Mouse (Mus musculus) kidney, postnatal 25 days (tissue): ENCODE results near the gene Ifi47.
"Not testable (repeated sequence)": the region's sequence is repeated elsewhere in the genome, so short reads cannot be mapped to it uniquely, and the experiment has no call there.

ENCODE experiments used
- DNase-seq, 2 experiments: peaks; one replicate each; pipeline ENCODE4 v3.0.0; 2021; ENCODE audit warnings: mixed read lengths in 2 of 2

Gene Ifi47

DNA sequence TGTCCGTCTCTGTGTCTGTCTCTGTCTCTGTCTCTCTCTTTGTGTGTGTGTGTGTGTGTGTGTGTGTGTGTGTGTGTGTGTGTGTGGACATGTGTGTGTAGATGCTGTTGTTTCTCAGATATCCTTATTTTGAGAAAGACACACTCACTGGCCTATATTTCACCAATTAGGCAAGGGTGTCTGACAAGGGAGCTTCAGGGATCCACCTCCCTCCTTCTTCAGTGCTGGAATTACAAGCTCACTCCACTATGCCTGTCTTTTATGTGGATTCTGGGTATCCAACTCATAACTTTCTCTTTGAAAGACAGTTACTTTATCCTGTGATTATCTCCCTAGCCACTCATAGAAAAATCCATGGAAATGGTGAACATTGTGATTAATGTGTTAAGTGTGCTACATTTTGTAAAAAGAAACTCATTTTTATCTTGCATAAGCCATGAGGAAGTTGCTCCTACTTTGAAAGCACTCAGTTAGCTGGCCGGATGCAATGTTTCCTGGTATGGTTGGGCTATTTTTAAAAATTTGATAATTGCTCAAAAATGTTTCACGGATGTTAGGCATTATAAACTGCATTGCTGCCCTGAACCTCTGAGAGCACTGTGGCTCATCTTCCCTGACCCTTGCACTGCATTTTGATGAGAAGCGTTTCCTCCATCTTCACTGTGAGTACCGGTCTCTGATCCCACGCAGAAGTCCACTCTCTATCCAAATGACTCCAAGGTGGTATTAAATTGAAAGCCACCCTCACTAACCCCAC is at the start of gene Ifi47:
Gene Ifi47, plus strand, starts transcription at position 587 of the 757 bp plus-strand sequence.
- peak; percentile 37 to 56 for DNase-seq

DNA sequence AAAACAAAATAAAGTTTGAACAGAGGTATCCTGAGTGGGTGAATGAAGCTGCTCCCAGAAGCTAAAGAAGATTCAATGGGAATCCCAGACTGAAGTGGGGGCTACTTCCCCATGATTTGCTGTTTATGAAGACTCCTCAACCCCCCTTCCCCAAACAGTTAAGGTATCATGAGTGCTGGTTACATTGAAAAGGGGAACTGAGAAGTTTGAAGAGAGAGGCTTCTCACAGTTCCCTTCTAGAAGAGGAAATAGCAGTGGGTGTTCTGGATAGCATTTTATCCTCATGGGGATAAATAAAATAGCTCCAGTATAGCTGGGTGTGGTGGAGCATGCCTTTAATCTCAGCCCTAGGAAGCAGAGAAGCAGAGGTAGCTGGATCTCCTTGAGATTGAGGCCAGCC is 26.3 kb upstream of the Ifi47 start:
- not testable (repeated sequence) for DNase-seq

DNA sequence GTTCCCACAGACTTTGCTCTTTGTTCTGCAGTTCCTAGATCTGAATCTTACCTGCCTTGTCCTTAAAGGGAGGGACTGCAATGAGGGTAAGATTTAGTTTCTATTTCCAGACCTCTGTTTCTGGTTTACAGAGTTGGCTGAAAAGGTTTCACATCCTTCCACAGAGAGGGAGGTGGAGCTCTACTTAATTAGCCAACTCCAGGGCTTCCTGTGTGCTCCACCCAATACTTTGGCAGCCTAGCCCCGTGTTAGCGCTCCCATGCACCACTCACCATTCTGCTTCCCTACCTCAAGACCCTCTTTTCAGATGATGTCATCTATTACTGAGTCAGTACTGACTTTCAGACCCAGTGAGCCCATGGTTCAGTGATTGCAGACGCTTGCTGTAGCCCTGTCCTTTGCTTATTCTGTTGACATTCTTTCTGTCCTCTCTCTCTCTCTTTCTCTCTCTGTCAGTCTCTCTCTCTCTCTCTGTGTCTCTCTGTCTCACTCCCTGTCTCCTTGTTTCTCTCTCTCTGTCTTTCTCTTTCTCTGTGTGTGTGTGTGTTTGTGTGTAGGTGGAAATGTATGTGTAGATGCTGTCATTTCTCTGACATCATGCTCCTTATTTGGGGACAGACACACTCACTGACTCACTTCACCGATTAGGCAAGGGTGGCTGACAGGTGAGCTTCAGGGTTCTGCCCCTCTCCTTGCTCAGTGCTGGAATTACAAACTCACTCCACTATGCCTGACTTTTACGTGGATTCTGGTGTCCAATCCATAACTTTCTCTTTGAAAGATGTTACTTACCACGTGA is 25.1 kb upstream of the Ifi47 start, which contains the start of gene 9930111J21Rik2:
Gene 9930111J21Rik2, minus strand, starts transcription at position 150 of the 799 bp plus-strand sequence.
- not testable (repeated sequence) for DNase-seq

DNA sequence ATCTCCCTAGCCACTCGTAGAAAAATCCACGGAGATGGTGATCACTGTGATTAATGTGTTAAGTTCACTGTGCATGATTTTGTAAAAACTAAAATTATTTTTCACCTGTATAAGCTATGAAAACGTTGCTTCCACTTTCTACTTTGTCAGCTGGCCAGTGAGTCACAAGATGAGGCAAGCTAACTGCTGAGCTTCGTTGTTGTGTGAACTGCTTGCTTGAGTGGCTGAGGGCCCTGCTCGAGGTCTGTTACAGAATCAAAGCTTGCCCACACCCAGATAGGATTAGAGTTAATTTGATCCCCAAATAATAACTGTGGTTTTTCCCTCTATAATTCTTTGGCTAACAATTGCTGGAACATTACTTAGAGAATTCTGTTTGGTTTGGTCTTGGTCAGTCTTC is 24.5 kb upstream of the Ifi47 start:
- not testable (repeated sequence) for DNase-seq

DNA sequence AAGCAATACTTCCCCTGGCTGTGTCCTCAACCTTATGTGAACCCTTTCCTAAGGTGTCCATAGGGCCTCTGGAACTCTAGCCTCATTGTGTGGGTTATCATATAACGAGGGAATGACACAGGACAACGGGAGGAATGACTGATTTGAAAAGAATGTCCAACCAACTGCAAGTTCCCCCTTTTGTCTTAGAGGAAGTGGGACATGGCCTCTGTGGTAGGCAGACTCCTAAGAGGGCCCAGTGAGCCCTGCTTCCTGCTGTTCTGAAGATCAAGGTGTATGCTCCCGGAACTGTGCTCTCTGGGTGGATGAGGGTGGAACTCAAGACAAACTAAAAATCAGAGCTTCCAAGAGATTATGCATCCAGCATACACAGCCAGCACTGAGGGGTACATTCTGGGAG is 16.3 kb upstream of the Ifi47 start:
- not testable (repeated sequence) for DNase-seq

DNA sequence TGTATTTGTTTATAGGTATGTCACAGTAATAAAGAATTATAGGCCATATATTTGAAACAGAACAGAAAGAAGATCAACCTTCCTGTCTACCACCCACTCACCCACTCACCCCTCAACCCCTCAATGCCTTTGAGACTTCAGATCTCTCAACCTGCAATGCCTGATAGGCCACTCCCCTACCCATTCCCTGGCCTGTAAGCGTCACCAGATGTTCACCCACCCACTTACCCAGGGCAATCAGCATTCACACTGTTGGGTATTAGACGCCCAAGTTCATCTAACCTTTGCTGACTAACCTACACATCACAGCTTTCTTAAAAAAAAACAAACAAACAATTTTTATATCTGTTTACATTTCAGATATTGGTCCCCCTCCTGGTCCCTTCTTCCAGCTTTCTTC is 14.5 kb upstream of the Ifi47 start:
- DNase-seq, result not testable (repeated sequence)

DNA sequence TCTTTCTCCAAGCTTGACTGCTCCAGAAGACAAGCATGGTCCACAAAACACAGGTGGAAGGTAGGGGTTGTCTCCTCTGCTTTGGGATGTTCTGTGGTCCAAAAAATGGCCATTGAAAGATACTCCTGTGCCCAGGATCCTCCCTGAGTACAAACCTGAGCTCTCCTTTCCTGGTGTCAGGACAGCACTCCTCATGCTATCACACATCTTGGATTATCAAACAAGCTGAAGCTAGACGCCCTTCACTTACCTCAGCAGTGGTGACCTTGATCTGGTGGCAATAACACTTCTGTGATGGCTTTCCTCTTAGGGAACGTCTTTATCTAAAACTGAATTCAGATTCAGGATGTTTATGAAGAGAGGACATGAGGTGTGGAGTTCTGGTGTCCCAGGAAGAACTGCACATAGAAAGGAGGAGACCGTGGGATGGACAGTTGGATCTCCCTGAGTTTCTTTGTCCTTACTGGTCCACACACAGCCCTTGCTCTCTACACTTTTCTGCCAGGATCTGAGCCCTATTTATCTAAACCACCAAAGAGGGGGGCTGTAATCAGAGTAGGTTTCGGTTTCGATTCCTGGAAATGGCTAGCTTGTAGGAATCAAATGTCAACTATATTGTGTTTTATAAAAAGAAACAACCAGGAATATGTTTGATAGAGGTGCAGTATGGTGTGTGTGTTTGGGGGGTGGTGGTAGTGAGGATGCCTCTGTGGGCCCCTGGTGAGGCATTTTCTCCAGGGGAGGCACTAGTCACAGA is 12.5 kb upstream of the Ifi47 start, which contains the start of gene Tgtp2:
Gene Tgtp2, minus strand, starts transcription at position 494 of the 757 bp plus-strand sequence.
- DNase-seq, result peak in 1 of 2 experiments; percentile 33

DNA sequence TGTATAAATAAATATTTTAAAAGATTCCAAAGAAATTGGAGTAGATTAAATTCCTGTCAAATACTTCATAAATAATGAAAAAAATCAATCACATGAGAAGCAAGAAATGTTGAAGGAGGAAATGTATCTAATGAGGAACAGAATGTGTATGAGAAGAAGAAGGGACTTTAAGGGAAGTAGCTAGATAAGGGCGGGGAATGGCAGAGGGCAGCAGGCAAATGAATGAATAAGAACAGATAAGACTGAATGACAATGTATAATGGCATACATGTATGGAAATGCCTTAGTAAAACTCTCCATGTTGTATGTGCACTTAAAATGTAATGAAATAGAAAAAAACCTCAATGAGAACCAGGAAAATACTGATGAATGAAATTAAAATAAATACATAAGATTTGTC is 8.0 kb upstream of the Ifi47 start:
- DNase-seq, result no peak

DNA sequence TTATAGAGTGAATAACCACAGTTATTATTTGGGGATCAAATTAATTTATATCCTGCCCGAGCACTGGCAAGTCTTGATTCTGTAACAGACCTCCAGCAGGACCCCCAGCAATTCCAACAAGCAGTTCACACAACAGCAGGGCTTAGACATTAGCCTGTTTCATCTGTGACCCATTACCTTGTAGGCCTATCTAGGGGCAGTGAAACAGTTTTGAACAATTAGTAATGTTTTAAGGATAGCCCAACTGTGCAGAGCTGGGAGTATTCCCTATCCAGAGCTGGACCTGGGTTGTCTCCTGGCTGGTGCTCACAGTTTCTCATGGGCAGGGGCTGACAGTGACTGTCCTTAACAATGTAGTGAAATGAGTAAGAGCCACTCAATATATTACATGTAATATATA is 625 bp downstream of the Ifi47 start:
- no peak for DNase-seq

DNA sequence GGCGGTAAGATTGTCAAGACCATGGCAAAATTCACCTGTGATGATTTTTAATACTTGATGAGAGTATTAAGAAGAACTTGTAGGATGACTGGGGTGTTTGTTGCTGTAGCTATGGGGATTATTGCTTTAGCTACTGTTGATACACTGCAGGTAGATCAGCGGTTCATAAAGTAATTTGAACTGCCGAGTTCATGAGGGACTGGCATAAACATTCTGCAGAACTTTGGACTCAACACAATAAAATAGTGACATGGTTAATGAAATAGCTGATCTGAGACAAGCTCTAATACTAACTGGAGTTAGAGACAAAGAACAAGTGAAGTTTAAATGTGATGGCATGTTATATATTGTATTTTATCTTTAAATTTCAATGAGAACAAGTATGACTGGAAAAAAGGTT is 2.3 kb downstream of the Ifi47 start:
- no peak for DNase-seq

DNA sequence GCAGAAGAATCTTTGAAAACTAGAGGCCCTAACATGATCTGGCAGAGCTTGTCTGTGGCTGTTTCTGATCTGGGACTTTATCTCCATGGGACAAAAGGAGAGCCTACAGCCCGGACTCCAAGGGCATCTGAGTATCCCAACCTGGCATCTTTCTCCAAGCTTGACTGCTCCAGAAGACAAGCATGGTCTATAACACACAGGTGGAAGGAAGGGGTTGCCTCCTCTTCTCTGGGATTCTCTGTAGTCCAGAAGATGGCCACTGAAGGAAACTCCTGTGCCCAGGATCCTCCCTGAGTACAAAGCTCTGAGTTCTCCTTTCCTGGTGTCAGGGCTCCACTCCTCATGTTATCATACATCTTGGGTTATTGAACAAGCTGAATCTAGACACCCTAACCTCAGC is 4.2 kb downstream of the Ifi47 start:
- DNase-seq, result no peak

DNA sequence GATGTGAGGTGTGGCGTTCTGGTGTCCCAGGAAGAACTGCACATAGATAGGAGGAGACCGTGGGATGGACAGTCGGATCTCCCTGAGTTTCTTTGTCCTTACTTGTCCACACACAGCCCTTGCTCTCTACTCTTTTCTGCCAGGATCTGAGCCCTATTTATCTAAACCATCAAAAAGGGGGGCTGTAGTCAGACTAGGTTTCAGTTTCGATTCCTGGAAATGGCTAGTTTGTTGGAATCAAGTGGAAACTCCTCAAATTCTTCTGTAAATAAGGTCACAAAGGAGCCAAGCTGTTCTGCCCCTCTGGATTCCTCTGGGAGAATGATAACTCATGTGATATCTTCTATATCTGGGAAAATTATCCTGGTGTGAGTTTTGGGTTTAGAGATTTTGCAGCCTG is 5.0 kb downstream of the Ifi47 start:
- DNase-seq, result peak in 1 of 2 experiments; percentile 14

DNA sequence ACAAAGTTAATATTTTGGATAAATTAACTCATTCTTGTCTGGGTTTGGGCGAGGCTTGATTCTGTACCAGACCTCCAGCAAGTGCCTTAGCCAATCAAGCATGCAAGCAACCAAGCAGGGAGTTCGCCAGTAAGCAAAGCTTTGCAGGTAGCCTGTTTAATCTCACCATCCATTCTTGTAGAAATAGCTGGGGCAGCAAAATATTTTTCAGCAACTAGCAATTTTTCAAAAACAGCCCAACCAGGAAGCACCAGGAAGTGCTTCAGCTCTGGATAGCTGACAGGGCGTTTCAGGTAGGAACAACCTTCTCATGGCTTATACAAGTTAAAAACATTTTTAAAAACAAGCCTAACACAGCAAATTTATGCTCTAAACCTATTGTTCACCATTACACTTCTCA is 5.5 kb downstream of the Ifi47 start:
- peak; percentile 32 to 45 for DNase-seq

DNA sequence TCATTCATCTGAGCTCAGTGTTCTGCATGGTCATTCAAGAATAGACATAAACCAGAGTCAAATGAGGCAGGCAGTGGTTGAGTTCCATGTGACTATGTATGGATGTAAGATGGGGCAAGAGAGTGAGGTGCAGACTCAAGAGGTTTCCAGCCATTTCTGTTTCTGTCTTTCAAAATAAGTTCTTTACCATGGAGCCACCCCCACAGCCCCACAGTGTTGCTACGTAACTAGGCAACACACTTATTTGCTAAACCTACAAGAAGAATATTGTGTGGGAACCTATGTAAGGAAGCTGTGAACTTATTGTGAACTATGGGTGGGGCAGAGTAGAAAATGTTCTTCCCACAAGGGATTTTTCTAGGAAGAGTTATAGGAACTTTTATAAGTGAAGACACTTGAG is 6.8 kb downstream of the Ifi47 start:
- no peak for DNase-seq

DNA sequence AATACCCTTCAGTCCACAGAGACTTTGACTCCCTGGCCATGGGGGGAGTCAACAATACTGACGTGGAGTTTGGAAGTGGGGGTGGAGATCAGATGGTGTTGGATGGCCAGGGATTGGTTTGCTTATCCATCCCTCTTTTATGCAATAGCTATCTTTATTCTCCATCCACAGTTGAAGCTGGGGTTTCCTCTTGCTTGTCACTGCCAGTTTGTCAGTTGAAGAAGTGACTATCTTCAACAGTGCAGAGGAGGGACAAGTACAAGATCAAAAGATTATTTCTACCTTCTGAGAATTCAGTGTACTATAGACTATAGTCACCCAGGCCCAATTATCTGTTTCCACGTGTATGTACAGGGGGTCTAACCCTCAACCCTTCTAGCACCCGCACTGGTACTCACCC is 7.4 kb downstream of the Ifi47 start:
- no peak for DNase-seq

DNA sequence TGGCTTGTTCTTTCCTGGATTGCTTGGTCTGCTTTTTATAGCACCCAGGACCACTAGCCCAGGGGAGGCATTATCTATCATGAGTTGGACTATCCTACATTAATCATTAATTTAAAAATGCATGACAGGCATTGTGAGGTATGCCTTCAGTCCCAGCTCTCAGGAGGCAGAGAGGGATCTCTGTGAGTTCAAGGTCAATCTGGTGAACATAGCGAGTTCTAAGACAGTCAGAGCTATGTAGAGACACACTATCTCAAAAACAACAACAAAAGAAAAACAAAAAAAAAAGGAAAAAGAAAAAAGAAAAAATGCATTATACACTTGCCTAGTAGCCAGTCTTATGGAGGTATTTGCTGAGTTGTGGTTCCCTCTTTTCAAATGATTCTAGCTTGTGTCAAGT is 8.0 kb downstream of the Ifi47 start:
- no peak for DNase-seq

DNA sequence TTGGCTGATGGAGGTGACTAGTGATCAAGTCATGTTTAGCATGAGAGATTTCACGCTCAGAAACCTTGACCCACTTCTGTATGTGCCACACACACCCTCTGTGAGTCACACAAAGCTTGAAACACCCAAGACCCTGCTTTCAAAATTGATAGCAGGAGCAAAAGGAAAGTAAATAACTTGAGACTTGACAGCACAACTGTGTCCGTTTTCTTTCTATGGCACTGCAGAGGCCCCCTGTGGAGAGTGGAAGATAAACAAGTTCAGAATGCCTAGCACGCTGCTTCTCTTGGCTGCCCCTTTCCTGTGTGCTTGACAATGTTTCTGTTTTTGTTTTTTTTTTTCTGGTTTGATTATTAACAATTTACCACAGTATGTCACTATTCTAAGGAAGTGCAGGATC is 8.5 kb downstream of the Ifi47 start:
- DNase-seq, result peak; percentile 35 to 43

DNA sequence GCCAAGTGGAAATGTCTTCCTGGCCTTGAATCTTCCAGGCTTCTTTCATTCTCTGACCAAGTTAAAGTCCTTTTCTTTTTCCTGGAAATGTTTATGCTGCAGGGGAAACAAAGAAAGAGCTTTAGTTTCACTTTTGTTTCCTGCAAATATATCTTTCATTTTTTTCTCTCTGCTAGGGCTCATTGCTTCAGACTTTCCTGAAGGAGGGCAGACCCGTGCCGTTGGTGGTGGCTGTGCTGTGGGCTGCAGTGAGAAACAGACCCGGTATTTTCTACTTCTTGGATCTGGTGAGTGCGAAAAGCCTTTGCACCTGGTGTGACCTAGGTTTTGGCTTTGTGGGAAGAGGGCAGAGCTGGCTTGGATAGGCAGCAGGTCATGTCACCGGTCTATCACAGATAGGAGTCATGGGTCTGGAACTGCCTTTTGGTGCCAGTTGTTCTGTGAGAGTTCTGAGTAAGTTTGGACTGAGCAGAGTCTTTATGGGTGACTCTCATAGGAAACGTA is 10.5 kb downstream of the Ifi47 start:
- DNase-seq, result no peak

DNA sequence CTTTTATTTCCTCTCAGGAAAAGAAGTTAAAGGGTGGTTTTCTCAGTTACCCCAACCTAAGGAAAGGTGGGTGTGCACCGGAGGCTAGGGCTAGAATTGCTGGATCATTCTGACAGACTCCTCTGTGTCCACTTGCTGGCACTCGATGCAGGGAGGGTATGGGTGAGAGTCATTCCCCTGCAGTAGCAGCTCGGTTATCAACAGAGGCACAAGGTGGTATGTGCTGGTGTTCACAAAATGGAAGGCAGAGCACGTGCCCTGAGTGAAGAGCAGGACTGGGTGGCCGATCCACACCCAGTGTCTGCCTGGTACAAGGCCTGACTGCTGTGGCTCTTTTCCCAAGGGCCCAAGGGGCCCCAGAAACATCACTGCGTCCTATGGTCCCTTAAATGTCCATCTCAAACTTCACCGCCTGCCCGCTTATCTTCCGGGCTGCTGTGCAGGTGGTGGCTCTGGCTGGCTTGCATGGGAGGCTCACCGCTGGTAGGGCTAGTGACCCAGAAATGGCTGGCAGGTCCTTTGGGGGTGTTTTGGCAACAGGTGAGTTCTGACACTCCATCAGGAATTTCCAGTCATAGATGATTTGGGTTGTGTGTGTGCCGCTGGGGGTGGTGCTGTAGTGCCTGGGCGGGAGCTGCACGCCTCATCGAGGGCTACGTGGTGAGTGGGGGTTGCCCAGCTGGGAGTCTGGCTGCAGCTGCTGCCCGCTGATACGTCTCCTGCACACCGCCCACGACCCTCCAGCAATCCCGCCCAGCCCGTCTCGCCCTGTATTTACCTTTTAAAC is 11.6 kb downstream of the Ifi47 start:
- DNase-seq, result peak; percentile 17 to 56

DNA sequence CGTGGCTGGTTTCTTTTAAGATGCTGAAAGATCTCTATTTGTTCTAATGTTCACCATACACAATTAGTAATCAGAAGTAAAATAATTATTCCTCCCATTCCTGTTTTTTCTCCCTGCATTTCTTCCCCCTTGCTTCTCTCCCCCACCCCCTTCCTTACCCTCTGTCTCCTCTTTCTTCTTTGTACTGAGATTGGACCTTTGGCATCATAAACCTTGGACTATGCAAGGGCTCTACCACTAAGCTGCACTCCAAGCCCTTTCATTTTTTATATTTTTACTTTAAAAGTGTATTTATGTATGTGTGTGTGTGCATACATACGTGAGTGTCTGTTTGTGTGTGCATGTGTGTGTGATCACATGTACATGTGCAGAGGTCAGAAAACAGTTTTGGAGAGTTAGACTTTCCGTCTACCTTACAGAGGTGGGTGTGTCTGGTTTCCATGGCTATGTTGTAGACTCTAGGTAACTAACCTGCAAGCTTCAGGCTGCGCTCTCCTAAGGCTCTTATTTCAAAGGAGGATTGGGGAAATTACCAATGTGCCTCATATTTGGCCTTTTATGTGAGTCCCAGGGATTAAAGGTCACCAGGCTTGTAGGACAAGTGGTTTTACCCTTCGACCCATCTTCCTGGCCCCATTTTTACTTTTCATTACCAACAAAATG is 12.7 kb downstream of the Ifi47 start:
- no peak for DNase-seq

DNA sequence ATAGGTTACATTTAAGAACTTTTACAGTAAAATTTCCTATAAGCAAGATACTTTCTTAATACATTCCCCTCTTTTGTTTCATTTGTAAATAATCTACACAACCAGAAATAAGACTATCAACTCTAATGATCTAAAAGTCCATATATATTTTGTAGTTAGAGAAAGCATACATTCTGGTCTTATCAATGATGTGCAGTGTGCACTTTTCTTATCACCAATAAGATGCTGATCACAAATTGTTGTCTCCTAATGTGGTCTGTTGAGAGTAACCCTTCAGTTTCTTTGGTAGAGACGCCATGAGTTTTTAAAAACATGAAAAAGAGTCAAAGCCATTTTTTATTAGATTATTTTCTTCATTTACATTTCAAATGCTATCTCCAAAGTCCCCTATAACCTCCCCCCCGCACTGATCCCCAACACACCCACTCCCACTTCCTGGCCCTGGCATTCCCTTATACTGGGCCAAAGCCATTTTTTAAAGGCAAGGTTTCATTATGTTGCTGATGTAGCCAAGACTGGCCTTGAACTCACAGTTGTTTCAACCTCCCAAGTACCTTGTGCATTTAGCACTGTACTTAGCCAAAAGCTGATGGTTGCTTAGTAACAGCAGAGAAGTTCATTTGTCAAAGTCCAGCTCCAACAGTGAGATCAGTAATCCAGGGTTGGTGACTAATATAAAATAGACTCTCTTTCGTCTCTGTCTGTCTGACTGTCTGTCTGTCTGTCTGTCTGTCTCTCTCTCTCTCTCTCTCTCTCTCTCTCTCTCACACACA is 13.5 kb downstream of the Ifi47 start:
- DNase-seq, result no peak
